Mouse (Mus musculus) midbrain, postnatal 0 days (tissue): Measurements from ENCODE around the gene Maf. TPM values are rescaled to one million over a fixed set of nuclear protein-coding genes. Genes with fewer than 3 reads are reported as not detected.
A peak's percentile ranks its signal among the peaks of the same experiment; 100 is the strongest.

Experiments
- ATAC-seq: fragments of 200-750 bp; cut with Nextera tagmentation; 2 replicates; pipeline ENCODE4 v1.8.0; 2017; ENCODE audit warnings: moderate number of reproducible peaks, mild to moderate bottlenecking, moderate TSS enrichment, moderate library complexity; ENCODE audit not compliant: low FRiP score
- DNase-seq: peaks from one replicate; pipeline ENCODE4 v3.0.0-alpha.2; 2015; ENCODE audit warnings: low spot score
- H3K27ac ChIP-seq: fragments of 300-500 bp; sonication (generic); 2 replicates; pipeline ENCODE4 v1.5.1; 2014; ENCODE audit warnings: low read depth, mild to moderate bottlenecking, low read length, mixed read lengths
- H3K27me3 ChIP-seq: fragments of 300-500 bp; sonication (generic); 2 replicates; pipeline ENCODE4 v1.6.1; 2014; ENCODE audit warnings: low read length, control low read depth, mixed read lengths; ENCODE audit not compliant: insufficient read depth
- H3K36me3 ChIP-seq: fragments of 300-500 bp; sonication (generic); 2 replicates; pipeline ENCODE4 v1.6.1; 2014; ENCODE audit warnings: low read length, control low read depth, mixed read lengths; ENCODE audit not compliant: insufficient read depth
- H3K4me1 ChIP-seq: fragments of 300-500 bp; sonication (generic); 2 replicates; pipeline ENCODE4 v1.6.1; 2014; ENCODE audit warnings: mild to moderate bottlenecking, control low read depth, antibody characterized with exemption, low read length, mixed read lengths; ENCODE audit not compliant: insufficient read depth
- H3K4me2 ChIP-seq: fragments of 300-500 bp; sonication (generic); 2 replicates; pipeline ENCODE4 v1.6.1; 2014; ENCODE audit warnings: low read depth, mild to moderate bottlenecking, low read length, mixed read lengths; ENCODE audit not compliant: poor library complexity, severe bottlenecking
- H3K4me3 ChIP-seq: fragments of 300-500 bp; sonication (generic); 2 replicates; pipeline ENCODE4 v1.5.1; 2014; ENCODE audit warnings: low read depth, mild to moderate bottlenecking, low read length, moderate library complexity
- H3K9ac ChIP-seq: fragments of 300-500 bp; sonication (generic); replicated peaks from 2 replicates; pipeline ENCODE4 v1.6.1; 2014; ENCODE audit warnings: mild to moderate bottlenecking, low read length, moderate library complexity, mixed read lengths; ENCODE audit not compliant: poor library complexity, severe bottlenecking
- H3K9me3 ChIP-seq: fragments of 300-500 bp; sonication (generic); 2 replicates; pipeline ENCODE4 v1.6.1; 2016; ENCODE audit warnings: low read length, control low read depth
- CTCF ChIP-seq: IDR thresholded peaks from 2 replicates; pipeline ENCODE4 v1.5.1; 2016; ENCODE audit warnings: antibody characterized with exemption, mild to moderate bottlenecking
- WGBS: fragments of 180-500 bp; shearing (Covaris S2); extraction: QIAGEN DNeasy Blood & Tissue Kit; methylation state at CpG from one replicate; pipeline ENCODE4 v1.1.7; 2014; 5-methylcytosine and 5-hydroxymethylcytosine counted together
- polyA plus RNA-seq: library from polyadenylated mRNA; unstranded; fragments of >200 nt; fragmentation: Nextera tagmentation; extraction: Ambion mirVana; gene quantifications from 2 replicates; pipeline ENCODE4 v1.2.1, GENCODE M21; 2015
- total RNA-seq: library from RNA; depleted of rRNA; stranded (reverse); fragments of >200 nt; gene quantifications from 2 replicates; pipeline ENCODE4 v1.2.3, GENCODE M21; 2014

Maf gene
- total and polyA plus RNA-seq, 2 experiments from 2014 or later = 7.9 to 36.4 TPM

- no peak overlapping the region for H3K27ac ChIP-seq
- H3K4me1 ChIP-seq = no peaks in the 10 kb centered on the region
- no peak overlapping the region for H3K9ac ChIP-seq
- H3K27me3 ChIP-seq = no peaks in the 10 kb centered on the region; the same call in 1 of the 2 replicates
- no peak for TF ChIP-seq CTCF
- peak overlapping the region; percentile 14; the same call in 1 of the 2 replicates for H3K4me3 ChIP-seq
- WGBS = 78% methylated on average over 4 of the region's 4 CpGs
- no peaks in the 10 kb centered on the region for H3K36me3 ChIP-seq
- no peaks in the 10 kb centered on the region for H3K9me3 ChIP-seq
- ATAC-seq = no peak
- peak overlapping the region; percentile 32; the same call in 1 of the 2 replicates for H3K4me2 ChIP-seq
- no peak for DNase-seq
These were observed 4.5 kb downstream of the Maf start for GRCm38 (mm10) chr8:115703056-115703455.

GRCm38 (mm10) chr8:115701001-115701400 lies 6.6 kb downstream of the Maf start:
- ATAC-seq = no peak

GRCm38 (mm10) chr8:115699151-115699550 lies 8.4 kb downstream of the Maf start:
- TF ChIP-seq CTCF = no peak
- H3K36me3 ChIP-seq = no peaks in the 10 kb centered on the region
- H3K27me3 ChIP-seq = peaks cover 3% of the 10 kb centered on the region; the same call in 1 of the 2 replicates
- peak overlapping the region; percentile 15; the same call in 1 of the 2 replicates for H3K4me2 ChIP-seq
- ATAC-seq = no peak
- no peaks in the 10 kb centered on the region for H3K9me3 ChIP-seq
- 69% methylated on average over 5 of the region's 5 CpGs for WGBS
- H3K9ac ChIP-seq = no peak overlapping the region
- no peaks in the 10 kb centered on the region for H3K4me1 ChIP-seq
- no peak overlapping the region for H3K27ac ChIP-seq
- H3K4me3 ChIP-seq = no peak overlapping the region
- DNase-seq = no peak

More at GRCm38 (mm10) chr8:115701001-115701400, 6.6 kb downstream of the Maf start:
- 85% methylated on average over 5 of the region's 5 CpGs for WGBS
- no peak for DNase-seq
- Histone ChIP-seq H3K27me3 (peaks cover 3% of the 10 kb centered on the region; the same call in 1 of the 2 replicates), H3K4me1 (no peaks in the 10 kb centered on the region), H3K4me2 (peak overlapping the region; percentile 10; the same call in 1 of the 2 replicates), H3K36me3 (no peaks in the 10 kb centered on the region), H3K9me3 (no peaks in the 10 kb centered on the region), H3K9ac (0 out of 2 replicates have a peak overlapping the region, but pooled peaks have one; percentile 8), H3K27ac (no peak overlapping the region), H3K4me3 (0 out of 2 replicates have a peak overlapping the region, but pooled peaks have one; percentile 1)
- no peak for TF ChIP-seq CTCF

- Histone ChIP-seq H3K36me3 (no peaks in the 10 kb centered on the region), H3K9ac (no peak overlapping the region), H3K4me2 (no peak overlapping the region), H3K27ac (no peak overlapping the region), H3K4me3 (no peak overlapping the region), H3K4me1 (no peaks in the 10 kb centered on the region), H3K9me3 (no peaks in the 10 kb centered on the region), H3K27me3 (peaks cover 3% of the 10 kb centered on the region; the same call in 1 of the 2 replicates)
- ATAC-seq = no peak
- no peak for TF ChIP-seq CTCF
- 63% methylated on average over 3 of the region's 3 CpGs for WGBS
- DNase-seq = no peak
These were observed 10.2 kb downstream of the Maf start for GRCm38 (mm10) chr8:115697410-115697809.

- Histone ChIP-seq H3K9ac (no peak overlapping the region), H3K36me3 (no peaks in the 10 kb centered on the region), H3K27me3 (peaks cover 3% of the 10 kb centered on the region; the same call in 1 of the 2 replicates), H3K27ac (no peak overlapping the region), H3K4me3 (no peak overlapping the region), H3K9me3 (no peaks in the 10 kb centered on the region), H3K4me2 (no peak overlapping the region), H3K4me1 (no peaks in the 10 kb centered on the region)
- TF ChIP-seq CTCF = no peak
- DNase-seq (no peak), ATAC-seq (no peak)
- 81% methylated on average over 4 of the region's 4 CpGs for WGBS
These were observed 10.9 kb downstream of the Maf start for GRCm38 (mm10) chr8:115696661-115697060.

- no peak overlapping the region for H3K4me3 ChIP-seq
- TF ChIP-seq CTCF = no peak
These were observed 20.2 kb downstream of the Maf start for GRCm38 (mm10) chr8:115687349-115687748.

More at GRCm38 (mm10) chr8:115687349-115687748, 20.2 kb downstream of the Maf start:
- Histone ChIP-seq H3K4me1 (no peaks in the 10 kb centered on the region), H3K4me2 (no peak overlapping the region), H3K27ac (no peak overlapping the region), H3K36me3 (no peaks in the 10 kb centered on the region), H3K9me3 (no peaks in the 10 kb centered on the region), H3K27me3 (no peaks in the 10 kb centered on the region), H3K9ac (no peak overlapping the region)
- DNase-seq (no peak), ATAC-seq (no peak)
- 80% methylated on average over 9 of the region's 9 CpGs for WGBS
